Mouse (Mus musculus): ENCODE results near the gene Hist1h4k.
A peak's percentile ranks its signal among the peaks of the same experiment; 100 is the strongest.

Gene Hist1h4k

DNA sequence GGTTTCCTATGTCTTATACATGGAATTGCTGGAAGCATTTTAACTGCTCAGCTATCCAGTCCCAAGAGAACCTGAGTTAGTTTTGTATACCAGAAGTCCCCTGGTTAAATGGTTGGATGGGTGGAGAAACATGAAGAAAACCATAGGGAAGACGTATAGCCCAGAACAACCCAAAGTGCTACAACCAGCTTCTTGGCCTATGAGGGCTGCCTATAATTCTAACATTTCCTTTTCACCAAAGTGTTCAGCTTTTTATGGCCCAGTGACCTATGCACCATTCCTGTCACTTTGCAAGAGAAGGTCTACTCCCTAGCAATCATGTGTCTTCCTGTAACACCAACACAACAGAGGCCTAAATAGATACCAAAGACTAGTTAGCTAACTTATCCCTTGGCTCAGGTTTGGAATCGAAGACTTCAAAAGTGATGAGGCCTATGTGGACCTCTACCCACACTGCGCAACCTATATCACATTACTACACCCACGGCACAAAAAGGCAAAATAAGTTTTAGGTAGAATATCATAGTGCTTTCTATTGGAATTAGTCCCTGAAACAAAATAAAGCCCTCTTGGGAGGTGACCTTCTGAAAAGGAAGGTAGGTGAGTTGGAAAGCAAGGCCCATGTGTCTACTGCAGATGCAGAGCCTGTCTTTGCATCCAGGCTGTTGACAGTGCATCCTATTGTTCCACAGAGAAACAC lies 31.8 kb downstream of the Hist1h4k start:
- DNase-seq (ENCODE audit: low spot score), result no peak

DNA sequence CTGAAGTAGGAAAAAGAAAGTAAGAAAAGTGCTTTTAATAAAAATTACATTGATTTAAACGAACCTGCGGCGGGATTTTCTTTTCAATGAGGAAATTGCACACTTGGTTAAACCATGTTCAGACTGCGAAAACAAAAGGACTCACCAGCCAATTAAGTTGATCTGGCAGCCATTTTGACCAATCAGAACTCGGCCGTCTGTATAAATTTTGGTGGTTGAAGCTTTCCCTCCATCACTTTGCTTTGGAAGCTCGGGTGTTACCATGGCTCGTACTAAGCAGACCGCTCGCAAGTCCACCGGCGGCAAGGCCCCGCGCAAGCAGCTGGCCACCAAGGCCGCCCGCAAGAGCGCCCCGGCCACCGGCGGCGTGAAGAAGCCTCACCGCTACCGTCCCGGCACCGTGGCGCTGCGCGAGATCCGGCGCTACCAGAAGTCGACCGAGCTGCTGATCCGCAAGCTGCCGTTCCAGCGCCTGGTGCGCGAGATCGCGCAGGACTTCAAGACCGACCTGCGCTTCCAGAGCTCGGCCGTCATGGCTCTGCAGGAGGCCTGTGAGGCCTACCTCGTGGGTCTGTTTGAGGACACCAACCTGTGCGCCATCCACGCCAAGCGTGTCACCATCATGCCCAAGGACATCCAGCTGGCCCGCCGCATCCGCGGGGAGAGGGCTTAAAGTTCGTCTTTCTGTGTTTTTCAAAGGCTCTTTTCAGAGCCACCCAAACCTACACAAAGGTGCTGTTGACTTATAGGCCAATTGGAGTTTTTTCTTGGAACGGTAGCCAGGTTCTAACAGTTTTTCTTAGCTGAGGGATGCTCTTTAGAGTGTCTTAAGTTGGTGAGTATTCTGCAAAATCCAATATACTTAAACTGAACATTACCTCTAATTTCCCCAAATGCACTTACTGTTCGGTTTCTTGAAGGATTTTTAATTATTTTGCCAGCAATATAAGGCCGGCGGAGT lies 32.6 kb downstream of the Hist1h4k start, which contains the start of gene Hist1h3h:
TSS of gene Hist1h3h (plus strand) at position 263 of the 961 bp plus-strand sequence.
- peak; percentile 94 for DNase-seq (ENCODE audit: low spot score)

DNA sequence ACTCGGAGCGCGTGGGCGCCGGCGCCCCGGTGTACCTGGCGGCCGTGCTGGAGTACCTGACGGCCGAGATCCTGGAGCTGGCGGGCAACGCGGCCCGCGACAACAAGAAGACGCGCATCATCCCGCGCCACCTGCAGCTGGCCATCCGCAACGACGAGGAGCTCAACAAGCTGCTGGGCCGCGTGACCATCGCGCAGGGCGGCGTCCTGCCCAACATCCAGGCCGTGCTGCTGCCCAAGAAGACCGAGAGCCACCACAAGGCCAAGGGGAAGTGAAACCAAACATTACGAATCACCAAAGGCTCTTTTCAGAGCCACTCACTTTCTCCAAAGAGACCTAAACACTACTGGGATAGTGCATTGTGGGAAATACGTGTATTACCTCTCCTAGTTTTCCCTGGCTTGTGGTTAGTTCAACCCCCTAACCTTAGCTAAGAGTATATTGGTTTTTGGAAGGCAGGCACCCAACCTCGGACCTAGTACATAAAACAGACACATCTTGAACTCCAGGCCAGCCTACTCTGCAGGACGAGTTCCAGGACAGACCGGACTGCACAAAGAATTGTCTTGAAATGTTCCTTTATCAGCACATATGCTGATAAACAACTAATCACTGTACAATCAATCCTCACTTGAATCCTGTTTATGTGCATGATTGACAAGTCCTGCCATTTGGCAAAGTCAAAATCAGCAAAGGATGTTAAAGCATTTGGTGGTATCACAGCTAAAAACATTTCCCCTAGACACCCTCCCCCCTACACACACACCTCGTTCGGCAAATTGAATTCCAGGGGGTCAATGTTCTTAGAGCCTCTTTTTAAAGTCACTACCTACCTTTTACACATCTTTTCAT lies 33.5 kb downstream of the Hist1h4k start:
- DNase-seq (ENCODE audit: low spot score), result peak; percentile 62

DNA sequence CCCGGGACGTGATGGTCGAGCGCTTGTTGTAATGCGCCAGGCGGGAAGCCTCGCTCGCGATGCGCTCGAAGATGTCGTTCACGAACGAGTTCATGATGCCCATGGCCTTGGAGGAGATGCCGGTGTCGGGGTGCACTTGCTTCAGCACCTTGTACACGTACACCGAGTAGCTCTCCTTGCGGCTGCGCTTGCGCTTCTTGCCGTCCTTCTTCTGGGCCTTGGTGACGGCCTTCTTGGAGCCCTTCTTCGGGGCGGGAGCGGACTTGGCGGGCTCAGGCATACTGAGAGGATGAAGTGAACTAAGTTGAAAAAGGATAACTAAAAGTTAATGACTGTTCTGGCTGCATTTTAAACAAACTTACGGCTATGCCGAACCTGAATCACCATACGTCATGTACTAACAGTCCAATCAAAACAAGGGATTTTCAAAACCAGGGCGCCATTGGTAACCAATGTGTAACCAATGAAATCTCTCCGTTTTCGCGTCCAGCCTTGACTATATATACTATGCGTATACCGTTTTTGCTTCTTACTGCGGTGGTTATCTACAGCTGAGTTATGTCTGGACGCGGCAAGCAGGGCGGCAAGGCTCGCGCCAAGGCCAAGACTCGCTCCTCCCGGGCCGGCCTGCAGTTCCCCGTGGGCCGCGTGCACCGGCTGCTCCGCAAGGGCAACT lies 34.3 kb downstream of the Hist1h4k start, which contains the start of the genes Hist1h2bl and Hist1h2ai:
TSS of gene Hist1h2bl (minus strand) at position 280 of the 676 bp plus-strand sequence.
TSS of gene Hist1h2ai (plus strand) at position 559 of the 676 bp plus-strand sequence.
- peak; percentile 96 for DNase-seq (ENCODE audit: low spot score)

DNA sequence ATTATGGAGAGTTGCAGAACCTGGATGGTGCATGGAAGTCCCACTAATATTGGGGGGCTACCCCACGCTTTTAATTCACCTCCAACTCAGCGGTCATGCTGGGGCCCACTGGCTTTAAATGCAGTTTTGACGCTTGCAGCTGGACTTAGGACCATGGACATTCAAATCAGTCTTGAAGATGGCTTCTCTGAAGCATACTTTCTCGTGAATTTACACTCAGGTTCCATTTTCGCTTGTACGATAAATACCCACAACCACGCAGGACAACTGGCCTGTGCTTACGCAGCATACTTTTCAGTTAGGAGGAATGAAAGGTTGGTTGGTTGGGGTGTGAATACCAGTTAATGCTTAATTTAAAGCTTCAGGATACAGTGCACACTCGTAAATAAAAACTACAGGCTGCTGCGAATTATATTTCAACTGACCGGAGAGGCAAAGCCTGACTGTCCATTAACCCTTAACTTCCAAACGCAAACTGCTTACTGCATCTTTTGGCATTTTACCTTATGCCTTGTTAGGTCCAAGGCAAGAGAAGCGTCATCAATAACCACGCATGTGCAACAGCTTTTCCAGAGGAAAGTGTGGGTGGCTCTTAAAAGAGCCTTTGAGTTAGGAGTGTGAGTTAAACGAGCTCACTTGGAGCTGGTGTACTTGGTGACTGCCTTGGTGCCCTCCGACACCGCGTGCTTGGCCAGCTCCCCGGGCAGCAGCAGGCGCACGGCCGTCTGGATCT lies 35.0 kb downstream of the Hist1h4k start:
- DNase-seq (ENCODE audit: low spot score), result peak; percentile 46

DNA sequence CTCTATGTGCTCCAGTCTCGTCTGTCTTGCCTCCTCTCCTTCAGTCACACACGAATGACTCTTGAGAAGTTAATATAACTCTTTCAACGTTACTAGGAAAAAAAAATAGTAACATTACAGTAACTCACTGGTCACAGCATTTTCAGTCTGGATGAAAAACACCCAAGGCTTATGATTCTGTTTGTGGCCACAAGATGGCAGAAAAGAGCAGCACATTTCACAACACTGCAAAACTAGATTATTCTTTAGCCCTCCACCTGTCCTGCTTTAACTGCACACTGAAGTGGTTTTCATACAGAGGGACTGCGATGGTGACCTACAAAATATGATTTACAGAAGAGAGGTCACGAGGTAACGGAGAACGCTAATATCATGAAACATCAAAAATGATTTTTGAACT lies 35.6 kb downstream of the Hist1h4k start:
- peak; percentile 84 for DNase-seq (ENCODE audit: low spot score)

DNA sequence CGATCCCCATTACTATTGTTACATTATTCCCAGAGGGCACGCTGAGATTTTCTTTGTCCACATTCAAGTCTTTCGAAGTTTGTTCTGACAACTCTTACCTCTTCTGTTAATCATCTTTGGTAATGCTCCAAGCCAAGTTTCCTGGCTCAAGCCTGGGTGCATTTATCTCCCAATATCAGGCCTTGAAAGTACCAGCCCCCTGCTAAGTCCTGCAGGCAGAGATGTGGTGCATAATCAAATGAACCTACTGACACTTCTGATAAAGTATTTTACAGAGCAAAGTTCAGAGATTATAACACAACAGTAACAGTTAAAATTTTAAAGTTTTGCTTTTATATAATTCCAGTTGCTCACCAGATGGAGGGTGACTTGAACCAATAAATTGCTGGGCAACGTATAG lies 38.6 kb downstream of the Hist1h4k start:
- no peak for DNase-seq (ENCODE audit: low spot score)

DNA sequence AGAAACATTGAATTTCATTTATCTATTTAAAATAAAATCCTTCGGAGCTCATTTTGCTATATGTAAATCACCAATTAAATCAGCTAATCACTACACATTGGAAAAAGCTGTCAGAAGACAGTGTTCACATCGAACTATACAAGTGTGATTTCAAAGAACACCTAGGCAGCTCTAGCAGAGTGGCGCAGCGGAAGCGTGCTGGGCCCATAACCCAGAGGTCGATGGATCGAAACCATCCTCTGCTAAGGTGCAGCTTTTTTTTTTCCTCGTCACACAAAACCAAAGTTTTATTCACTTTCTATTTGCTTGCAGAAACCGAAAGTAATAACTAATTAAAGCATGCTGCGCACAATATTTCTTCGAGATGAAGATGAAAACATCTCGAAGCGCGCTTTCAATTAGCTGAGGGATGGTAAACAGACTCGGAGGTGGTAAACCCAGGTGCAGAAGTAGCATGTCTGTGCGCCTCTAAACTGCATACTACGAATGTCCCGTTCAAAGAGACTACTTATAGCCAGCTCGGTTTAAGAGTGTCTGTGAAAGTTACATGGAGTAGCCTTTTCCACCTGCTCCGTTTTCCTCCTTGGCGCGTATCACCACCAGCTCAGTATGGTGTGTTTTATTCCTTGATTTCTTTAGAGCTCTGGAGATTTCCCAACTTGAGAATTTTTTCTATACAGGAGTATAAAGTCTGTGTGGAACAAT lies 39.3 kb downstream of the Hist1h4k start:
- DNase-seq (ENCODE audit: low spot score), result peak; percentile 91

DNA sequence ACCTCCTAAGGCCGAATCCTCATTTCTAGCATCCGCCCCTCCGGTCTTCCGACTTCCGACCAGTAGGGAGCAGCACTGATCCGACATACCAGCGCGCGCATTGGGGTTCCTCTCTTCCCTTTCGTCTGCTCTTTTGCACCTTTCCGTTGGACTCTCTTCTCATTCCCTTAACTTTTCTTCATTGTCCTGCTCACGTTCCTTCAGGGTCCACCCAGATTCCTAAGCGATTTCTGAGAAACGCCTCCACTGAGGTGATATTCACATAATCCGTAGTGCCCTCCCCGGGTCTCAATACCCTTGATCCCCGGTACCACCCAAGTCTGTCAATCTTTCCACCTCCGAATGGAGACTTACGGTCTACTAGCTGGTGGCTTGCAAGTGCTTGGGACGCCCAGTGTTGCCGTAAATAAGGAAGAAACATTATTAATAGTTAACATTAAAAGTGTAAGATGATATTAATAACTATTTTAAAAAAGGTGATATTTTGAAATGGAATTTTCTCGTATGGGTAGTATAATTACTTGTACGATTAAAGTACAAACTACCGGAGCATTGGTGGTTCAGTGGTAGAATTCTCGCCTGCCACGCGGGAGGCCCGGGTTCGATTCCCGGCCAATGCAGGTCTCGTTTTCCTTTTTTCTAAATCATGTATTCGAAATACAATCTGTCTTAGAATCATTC lies 40.1 kb downstream of the Hist1h4k start:
- DNase-seq (ENCODE audit: low spot score), result peak; percentile 93

DNA sequence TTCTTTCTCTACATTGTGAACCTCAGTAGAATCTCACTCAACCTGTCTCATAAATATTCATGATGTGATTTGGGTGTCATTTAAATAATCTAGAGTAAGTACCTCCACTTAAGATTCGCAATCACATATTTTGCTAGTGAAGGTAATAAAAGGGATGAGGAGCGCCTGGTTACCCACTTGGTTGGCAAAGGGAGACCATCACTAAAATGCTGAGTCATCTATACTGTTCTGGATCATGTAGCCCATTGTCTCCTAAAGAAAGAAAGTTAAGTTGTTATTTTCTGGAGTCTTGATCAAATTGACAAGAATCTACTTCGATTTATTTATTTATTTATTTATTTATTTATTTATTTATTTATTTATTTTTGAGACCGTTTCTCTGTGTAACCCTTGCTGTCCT lies 43.6 kb downstream of the Hist1h4k start:
- no peak for DNase-seq (ENCODE audit: low spot score)

All from retina, embryonic 14.5 days (tissue).